Mouse (Mus musculus) granulocyte monocyte progenitor cell, adult 5-6 weeks (primary cell): ENCODE measurements around the gene Gck. TPM values are rescaled to one million over a fixed set of nuclear protein-coding genes. Genes with fewer than 3 reads are reported as not detected.
"Not testable (repeated sequence)": the region's sequence is repeated elsewhere in the genome, so short reads cannot be mapped to it uniquely, and the experiment has no call there.

Experiments
- ATAC-seq: replicated peaks from 2 replicates; pipeline ENCODE4 v1.8.0; 2016; ENCODE audit warnings: mild to moderate bottlenecking, moderate TSS enrichment, inconsistent platforms; ENCODE audit not compliant: poor library complexity, severe bottlenecking
- total RNA-seq, 2 experiments: library from RNA; stranded (forward) in 1 of 2; stranded (reverse) in 1 of 2; fragments of 200-712, 200-1000 nt in 1 of 2; fragments of >200 nt in 1 of 2; fragmentation: Nextera tagmentation in 1 of 2; gene quantifications; 2 replicates each; pipeline ENCODE4 v1.2.3; 2014 to 2017

Gck gene
- total RNA-seq, 2 experiments from 2014 or later: not detected

GRCm38 (mm10) chr11:5955546-5956276 is 5.8 kb upstream of the Gck start, which contains the start of gene Ykt6:
Ykt6 (plus strand) TSS chr11:5955693.
- peak; percentile 94 for ATAC-seq

- ATAC-seq: peak; percentile 39
Measured at GRCm38 (mm10) chr11:5954965-5955504, 5.2 kb upstream of the Gck start.

- no peak for ATAC-seq
Measured at GRCm38 (mm10) chr11:5954435-5954834, 4.6 kb upstream of the Gck start.

- no peak for ATAC-seq
Measured at GRCm38 (mm10) chr11:5953130-5953765, 3.4 kb upstream of the Gck start.

- no peak for ATAC-seq
Measured at GRCm38 (mm10) chr11:5952501-5952900, 2.6 kb upstream of the Gck start.

DNA sequence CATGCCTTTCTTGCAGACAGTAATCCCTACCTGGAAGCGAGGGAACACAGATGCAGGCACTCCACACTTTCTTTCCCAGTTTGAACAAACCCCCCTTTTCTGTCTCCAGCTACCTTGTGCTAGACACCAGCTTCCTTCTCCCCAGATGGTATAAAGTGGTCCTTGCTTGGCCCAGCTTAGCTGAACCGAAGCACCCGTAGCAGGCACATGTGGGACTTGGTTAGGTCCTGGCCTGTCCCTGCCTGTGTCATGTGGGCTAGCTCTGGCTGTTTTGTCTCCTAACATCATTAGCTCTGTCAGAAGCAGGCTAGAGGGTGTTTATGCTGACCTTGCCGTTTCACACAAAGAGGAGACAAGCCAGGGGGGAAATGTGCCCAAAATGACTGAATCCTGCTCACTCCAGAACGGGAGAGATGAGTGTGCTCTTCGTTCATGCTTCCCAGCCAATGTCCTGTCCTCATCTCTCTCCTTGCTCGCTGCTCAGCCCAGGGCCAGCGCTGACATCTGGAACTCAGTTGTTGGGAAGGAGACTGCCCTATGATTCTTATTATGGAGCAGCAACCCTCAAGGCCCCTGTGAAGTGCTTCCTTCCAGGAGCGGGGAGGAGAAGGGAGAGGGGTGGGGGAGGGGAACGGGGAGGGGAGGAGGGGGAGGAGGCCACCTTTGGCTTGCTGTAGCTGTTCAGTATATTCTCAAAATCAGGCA is 1.2 kb downstream of the Gck start:
- no peak for ATAC-seq

DNA sequence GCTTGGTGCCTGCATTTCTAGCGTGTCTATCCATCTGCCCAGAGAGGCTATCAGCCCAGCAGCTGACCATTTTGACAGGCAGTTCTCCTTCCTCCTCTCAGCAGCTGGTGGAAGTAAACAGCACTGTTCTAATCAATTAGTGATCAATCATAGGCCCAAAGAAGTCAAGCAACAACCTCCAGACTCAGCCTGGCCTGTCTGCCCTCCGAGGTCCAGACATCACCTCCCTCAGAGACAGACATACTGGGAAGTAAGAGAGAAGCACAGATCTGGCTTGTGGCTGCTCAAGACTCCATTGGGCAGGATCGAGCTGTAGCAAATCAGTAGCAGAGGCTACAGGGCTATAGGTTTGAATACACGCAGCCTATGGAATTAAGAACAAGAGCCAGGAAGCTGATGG is 2.1 kb downstream of the Gck start:
- no peak for ATAC-seq

GRCm38 (mm10) chr11:5945096-5945495 is 4.8 kb downstream of the Gck start:
- ATAC-seq: 0 out of 2 replicates have a peak, but pooled peaks have one; percentile 28

GRCm38 (mm10) chr11:5942966-5943365 is 6.9 kb downstream of the Gck start:
- ATAC-seq: no peak

GRCm38 (mm10) chr11:5934531-5934930 is 15.3 kb downstream of the Gck start:
- not testable (repeated sequence) for ATAC-seq

DNA sequence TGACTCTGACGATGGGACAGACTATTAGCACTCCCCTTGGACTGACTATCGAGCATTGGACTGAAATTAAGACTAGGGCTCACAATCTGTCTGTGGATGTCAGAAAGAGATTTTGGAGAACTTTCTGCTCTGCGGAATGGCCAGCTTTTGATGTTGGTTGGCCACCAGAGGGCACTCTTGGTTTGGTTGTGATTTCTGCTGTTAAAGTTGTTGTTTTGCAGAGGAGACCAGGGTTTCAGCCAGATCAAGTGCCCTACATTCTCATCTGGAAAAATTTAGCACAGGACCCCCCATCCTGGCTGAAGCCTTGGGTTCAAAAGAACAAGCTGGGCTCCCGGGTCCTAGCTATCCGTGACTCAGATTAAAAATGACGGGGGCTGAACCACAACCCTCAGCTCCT is 17.9 kb downstream of the Gck start:
- ATAC-seq: not testable (repeated sequence)

- ATAC-seq: no peak
Measured at GRCm38 (mm10) chr11:5930578-5930977, 19.3 kb downstream of the Gck start.

DNA sequence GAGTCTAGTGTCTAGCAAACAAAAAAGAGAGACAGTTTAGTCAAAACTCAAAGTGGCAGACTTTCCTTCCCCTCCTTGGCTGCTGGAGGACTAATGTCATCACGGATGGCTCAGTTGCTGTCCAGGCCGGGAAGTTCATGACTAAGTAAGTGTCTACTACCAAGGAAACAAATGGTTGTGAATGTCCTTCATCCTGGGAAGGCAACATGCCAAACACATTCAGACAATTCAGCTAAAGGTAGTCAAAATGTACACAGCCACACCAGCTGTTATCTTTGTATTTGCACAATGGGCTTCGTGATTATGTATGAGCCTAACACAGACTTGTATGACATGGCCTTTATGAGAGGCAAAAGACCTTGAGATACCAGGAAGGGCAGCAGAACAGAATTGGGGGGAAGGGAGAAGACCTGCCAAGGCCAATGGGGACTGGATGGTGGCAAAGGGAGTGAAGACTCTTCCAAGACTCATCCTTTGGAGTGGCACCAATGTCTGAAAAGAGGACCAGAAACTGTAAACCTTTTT is 23.1 kb downstream of the Gck start:
- ATAC-seq: no peak

DNA sequence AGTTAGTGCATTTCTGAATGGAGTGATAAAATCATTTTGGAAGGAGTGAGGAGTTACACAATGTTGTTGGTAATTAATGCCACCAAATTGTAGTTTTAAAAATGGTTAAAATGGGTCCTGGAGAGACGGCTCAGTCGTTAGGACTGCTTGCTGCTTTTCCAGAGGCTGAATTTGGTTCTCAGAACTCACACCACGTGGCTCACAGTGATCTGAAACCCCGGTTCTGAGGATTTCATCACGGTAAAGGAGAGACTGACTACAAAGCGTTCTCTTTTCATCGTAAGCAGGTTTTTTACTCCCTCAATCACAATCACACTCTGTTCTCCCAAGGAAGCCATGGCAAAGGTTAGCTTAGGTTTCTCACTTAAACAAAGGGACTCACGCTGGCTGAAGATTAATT is 25.2 kb downstream of the Gck start:
- ATAC-seq: no peak

DNA sequence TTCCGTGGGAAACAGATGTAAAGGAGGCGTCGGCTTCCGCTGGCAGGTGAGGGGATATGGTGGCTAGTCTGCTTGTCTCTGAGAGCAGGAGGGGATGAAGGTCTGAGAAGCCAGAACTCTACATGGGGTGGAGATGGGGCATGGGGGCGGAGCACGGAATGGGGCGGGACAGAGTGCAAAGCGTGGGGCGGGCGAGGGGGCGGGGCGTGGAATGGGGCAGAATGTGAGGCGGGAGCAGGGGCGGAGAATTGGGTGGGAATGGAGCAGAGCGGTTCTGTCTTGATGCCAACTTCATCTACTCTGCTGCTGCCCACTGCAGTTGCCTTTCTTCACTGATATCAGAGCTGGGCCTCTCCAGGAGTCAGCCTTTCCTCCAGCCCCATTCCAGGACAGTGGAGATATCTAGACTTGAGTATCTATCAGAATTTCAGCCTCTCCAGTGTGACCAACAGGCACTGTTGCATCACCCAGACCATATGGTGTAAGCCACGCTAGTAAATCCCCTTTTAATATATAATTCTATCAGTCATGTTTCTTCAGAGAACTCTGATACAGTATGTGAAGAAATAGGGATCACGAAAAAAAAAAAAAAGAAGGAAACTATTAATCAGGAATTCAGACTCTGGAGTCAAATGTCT is 29.4 kb downstream of the Gck start:
- peak; percentile 71 for ATAC-seq

DNA sequence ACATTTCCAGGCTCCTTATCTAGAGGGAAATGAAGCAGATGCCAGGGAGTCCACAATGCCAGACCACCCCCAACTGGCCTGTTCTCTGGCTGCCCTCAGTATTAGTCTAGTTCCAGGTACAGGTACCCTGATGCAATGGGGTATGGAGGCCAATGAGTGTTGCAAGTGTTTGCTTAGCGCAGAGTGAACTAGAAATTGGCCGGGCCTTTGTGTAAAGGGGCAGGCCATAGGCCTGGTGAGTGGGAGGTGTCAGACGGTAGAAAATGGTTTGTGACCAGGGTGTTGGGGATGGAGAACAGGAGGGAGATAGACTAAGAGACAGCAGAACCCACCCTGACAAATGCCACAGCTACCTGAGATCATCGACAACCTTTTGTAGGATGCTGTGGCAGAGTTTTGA is 30.3 kb downstream of the Gck start:
- no peak for ATAC-seq

- no peak for ATAC-seq
Measured at GRCm38 (mm10) chr11:5918111-5918510, 31.8 kb downstream of the Gck start.

GRCm38 (mm10) chr11:5916178-5916548 is 33.7 kb downstream of the Gck start:
- ATAC-seq: no peak

DNA sequence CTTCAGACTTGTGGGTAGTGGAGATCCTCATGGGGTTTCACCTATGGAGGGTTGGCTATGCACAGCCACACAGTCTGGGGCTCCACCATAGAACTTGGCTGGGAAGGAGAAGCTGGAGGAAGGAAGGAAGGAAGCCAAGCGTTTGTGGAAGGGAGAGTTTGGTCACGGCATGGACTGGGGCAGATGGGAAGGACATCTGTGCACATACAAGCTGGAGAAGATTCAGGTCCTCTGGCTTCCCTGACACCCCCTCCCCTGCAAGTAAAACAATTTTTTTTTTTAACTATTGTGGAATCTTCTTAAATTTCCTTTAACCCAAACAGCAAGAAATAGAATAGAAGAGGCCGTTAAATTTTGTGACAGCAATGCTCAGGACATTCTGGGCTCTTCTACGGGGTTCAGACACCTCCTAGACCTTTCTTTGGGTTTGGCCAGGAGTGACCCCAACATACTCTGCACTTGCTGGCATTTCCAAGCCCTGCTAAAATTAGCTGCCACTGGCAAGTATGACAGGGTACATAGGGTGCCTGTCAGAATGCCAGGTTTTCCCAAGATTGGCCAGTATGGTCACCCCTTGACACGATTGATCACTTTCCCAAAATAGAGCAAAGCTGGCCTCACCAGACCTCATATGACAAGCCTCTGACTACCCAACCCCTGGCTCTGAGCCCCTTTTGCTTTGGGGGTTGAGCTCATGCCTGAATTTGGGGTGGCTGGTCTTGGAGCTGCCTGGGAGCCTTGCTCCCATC is 34.3 kb downstream of the Gck start:
- no peak for ATAC-seq

GRCm38 (mm10) chr11:5914940-5915339 is 34.9 kb downstream of the Gck start:
- ATAC-seq: no peak
